Mouse (Mus musculus): ENCODE measurements around the gene Ifnl2. TPM values are rescaled to one million over a fixed set of nuclear protein-coding genes. Genes with fewer than 3 reads are reported as not detected.
A peak's percentile ranks its signal among the peaks of the same experiment; 100 is the strongest.

Gene Ifnl2
- polyA plus RNA-seq, 1 experiment, result not detected

GRCm38 (mm10) chr7:28466721-28467212 is 43.5 kb downstream of the Ifnl2 start:
- H3K27ac ChIP-seq (replicated peaks; ENCODE audit: low read depth, low read length), result no peak overlapping the region
- H3K4me3 ChIP-seq (ENCODE audit: insufficient read depth, low read depth, low read length), result peak overlapping the region; percentile 35; the same call in 1 of the 2 replicates
- no peaks in the 10 kb centered on the region for H3K4me1 ChIP-seq (ENCODE audit: control insufficient read depth, insufficient read depth, insufficient read length, low read length)

GRCm38 (mm10) chr7:28464416-28465212 is 45.6 kb downstream of the Ifnl2 start:
- no peak overlapping the region for H3K27ac ChIP-seq (replicated peaks; ENCODE audit: low read depth, low read length)
- no peaks in the 10 kb centered on the region for H3K4me1 ChIP-seq (ENCODE audit: control insufficient read depth, insufficient read depth, insufficient read length, low read length)
- no peak overlapping the region for H3K4me3 ChIP-seq (ENCODE audit: insufficient read depth, low read depth, low read length)

GRCm38 (mm10) chr7:28462769-28463168 is 47.5 kb downstream of the Ifnl2 start:
- Histone ChIP-seq H3K4me1 (ENCODE audit: control insufficient read depth, insufficient read depth, insufficient read length, low read length) (no peaks in the 10 kb centered on the region), H3K27ac (replicated peaks; ENCODE audit: low read depth, low read length) (no peak overlapping the region), H3K4me3 (ENCODE audit: insufficient read depth, low read depth, low read length) (no peak overlapping the region)

DNA sequence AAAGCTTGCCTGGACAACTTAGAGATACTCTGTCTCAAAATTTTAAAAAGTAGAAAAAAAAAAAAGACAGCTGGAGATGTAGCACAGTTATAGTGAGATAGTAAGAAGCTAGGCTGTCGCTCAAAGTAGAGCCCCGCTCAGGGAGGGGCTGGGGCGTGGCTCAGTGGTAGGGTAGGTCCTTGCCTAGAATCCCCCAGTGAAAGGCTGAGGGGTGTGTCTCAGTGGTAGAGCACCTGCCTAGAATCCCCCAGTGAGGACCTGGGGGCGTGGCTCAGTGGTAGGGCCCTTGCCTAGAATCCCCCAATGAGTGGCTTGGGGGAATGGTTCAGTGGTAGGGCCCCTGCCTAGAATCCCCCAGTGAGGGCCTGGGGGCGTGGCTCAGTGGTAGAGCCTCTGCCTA is 49.9 kb downstream of the Ifnl2 start:
- Histone ChIP-seq H3K4me3 (ENCODE audit: insufficient read depth, low read depth, low read length) (no peak overlapping the region), H3K4me1 (ENCODE audit: control insufficient read depth, insufficient read depth, insufficient read length, low read length) (no peaks in the 10 kb centered on the region), H3K27ac (replicated peaks; ENCODE audit: low read depth, low read length) (no peak overlapping the region)

Other genes with a start within 250 kb of the Ifnl2 start
- 5.2 and 8.2 TPM in 2 replicates for gene Eid2, start 242.6 kb downstream of the Ifnl2 start, polyA plus RNA-seq (2012; ENCODE audit: insufficient read depth, insufficient read length, missing spikeins)
- 5.6 and 9.0 TPM in 2 replicates for gene Eid2b, start 232.7 kb downstream of the Ifnl2 start, polyA plus RNA-seq (2012; ENCODE audit: insufficient read depth, insufficient read length, missing spikeins)
- gene Selenov, start 219.3 kb downstream of the Ifnl2 start, polyA plus RNA-seq (2012; ENCODE audit: insufficient read depth, insufficient read length, missing spikeins), result not detected in 2 replicates
- not detected in 2 replicates for gene Dll3, start 208.2 kb downstream of the Ifnl2 start, polyA plus RNA-seq (2012; ENCODE audit: insufficient read depth, insufficient read length, missing spikeins)
- gene Timm50, start 198.4 kb downstream of the Ifnl2 start, polyA plus RNA-seq (2012; ENCODE audit: insufficient read depth, insufficient read length, missing spikeins), result 99.5 and 124 TPM in 2 replicates
- gene Supt5, start 171.7 kb downstream of the Ifnl2 start, polyA plus RNA-seq (2012; ENCODE audit: insufficient read depth, insufficient read length, missing spikeins), result 25.7 and 30.4 TPM in 2 replicates
- 404 and 482 TPM in 2 replicates for gene Rps16, start 159.8 kb downstream of the Ifnl2 start, polyA plus RNA-seq (2012; ENCODE audit: insufficient read depth, insufficient read length, missing spikeins)
- gene Plekhg2, start 137.9 kb downstream of the Ifnl2 start, polyA plus RNA-seq (2012; ENCODE audit: insufficient read depth, insufficient read length, missing spikeins), result 3.1 and 3.5 TPM in 2 replicates
- gene Zfp36, start 130.2 kb downstream of the Ifnl2 start, polyA plus RNA-seq (2012; ENCODE audit: insufficient read depth, insufficient read length, missing spikeins), result 25.1 and 70.2 TPM in 2 replicates
- gene Med29, start 117.7 kb downstream of the Ifnl2 start, polyA plus RNA-seq (2012; ENCODE audit: insufficient read depth, insufficient read length, missing spikeins), result 18.4 and 20.2 TPM in 2 replicates
- 50.4 and 62.6 TPM in 2 replicates for gene Paf1, start 117.5 kb downstream of the Ifnl2 start, polyA plus RNA-seq (2012; ENCODE audit: insufficient read depth, insufficient read length, missing spikeins)
- gene Gmfg, start 73.0 kb downstream of the Ifnl2 start, polyA plus RNA-seq (2012; ENCODE audit: insufficient read depth, insufficient read length, missing spikeins), result 7.1 and 9.6 TPM in 2 replicates
- 0.38 TPM in 1 of 2 replicates, not detected in the other for gene Lrfn1, start 58.5 kb downstream of the Ifnl2 start, polyA plus RNA-seq (2012; ENCODE audit: insufficient read depth, insufficient read length, missing spikeins)
- not detected in 2 replicates for gene Ifnl3, start 12.4 kb upstream of the Ifnl2 start, polyA plus RNA-seq (2012; ENCODE audit: insufficient read depth, insufficient read length, missing spikeins)
- not detected in 2 replicates for gene Sycn, start 30.4 kb upstream of the Ifnl2 start, polyA plus RNA-seq (2012; ENCODE audit: insufficient read depth, insufficient read length, missing spikeins)
- not detected in 2 replicates for gene Nccrp1, start 36.8 kb upstream of the Ifnl2 start, polyA plus RNA-seq (2012; ENCODE audit: insufficient read depth, insufficient read length, missing spikeins)
- 18.8 and 24.4 TPM in 2 replicates for gene Samd4b, start 87.7 kb upstream of the Ifnl2 start, polyA plus RNA-seq (2012; ENCODE audit: insufficient read depth, insufficient read length, missing spikeins)
- gene Pak4, start 87.7 kb upstream of the Ifnl2 start, polyA plus RNA-seq (2012; ENCODE audit: insufficient read depth, insufficient read length, missing spikeins), result 4.1 and 5.8 TPM in 2 replicates
- gene Acp7, start 120.9 kb upstream of the Ifnl2 start, polyA plus RNA-seq (2012; ENCODE audit: insufficient read depth, insufficient read length, missing spikeins), result not detected in 2 replicates
- 1.2 and 1.4 TPM in 2 replicates for gene Fbxo27, start 182.4 kb upstream of the Ifnl2 start, polyA plus RNA-seq (2012; ENCODE audit: insufficient read depth, insufficient read length, missing spikeins)
- 0.71 and 2.5 TPM in 2 replicates for gene Fbxo17, start 206.3 kb upstream of the Ifnl2 start, polyA plus RNA-seq (2012; ENCODE audit: insufficient read depth, insufficient read length, missing spikeins)
- gene Mrps12, start 231.4 kb upstream of the Ifnl2 start, polyA plus RNA-seq (2012; ENCODE audit: insufficient read depth, insufficient read length, missing spikeins), result 64.4 and 106 TPM in 2 replicates
- gene Sars2, start 231.5 kb upstream of the Ifnl2 start, polyA plus RNA-seq (2012; ENCODE audit: insufficient read depth, insufficient read length, missing spikeins), result 13.0 and 14.5 TPM in 2 replicates
- gene Ccer2, start 245.7 kb upstream of the Ifnl2 start, polyA plus RNA-seq (2012; ENCODE audit: insufficient read depth, insufficient read length, missing spikeins), result not detected in 2 replicates